Mouse (Mus musculus) neutrophil, adult 59 days (primary cell): ENCODE data around the gene Nwd2. TPM values are rescaled to one million over a fixed set of nuclear protein-coding genes. Genes with fewer than 3 reads are reported as not detected.

Source experiments
- total RNA-seq, 2 experiments: library from RNA; stranded (reverse); gene quantifications; 1 replicate in 1 of 2; 2 replicates in 1 of 2; pipeline ENCODE4 v1.2.4; 2023

The Nwd2 gene
- not detected for total RNA-seq

DNA sequence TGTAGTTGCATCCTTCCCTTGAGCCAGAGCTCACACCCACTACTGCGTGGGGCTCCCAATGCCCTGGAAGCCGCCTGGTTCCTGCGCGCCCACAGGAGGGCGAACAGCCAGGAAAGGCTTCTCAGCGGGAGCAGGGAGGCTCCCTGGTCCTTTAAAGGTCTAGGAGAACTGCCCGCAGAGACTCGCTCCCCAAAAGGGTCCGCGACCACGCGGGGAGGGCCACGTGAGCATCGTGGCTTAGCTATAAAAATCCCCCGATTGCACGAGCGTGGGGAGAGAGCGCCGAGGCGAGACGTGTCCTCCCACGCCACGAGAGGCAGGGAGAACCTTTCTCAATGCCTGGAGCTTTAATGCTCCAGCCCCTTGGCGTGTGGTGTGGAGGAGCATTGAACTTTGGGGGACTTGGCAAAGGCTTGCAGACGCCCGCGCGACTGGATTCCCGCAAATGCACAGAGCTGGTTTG lies at the start of gene Nwd2:
Gene Nwd2 (plus strand): TSS at position 33 of the 463 bp plus-strand sequence.

DNA sequence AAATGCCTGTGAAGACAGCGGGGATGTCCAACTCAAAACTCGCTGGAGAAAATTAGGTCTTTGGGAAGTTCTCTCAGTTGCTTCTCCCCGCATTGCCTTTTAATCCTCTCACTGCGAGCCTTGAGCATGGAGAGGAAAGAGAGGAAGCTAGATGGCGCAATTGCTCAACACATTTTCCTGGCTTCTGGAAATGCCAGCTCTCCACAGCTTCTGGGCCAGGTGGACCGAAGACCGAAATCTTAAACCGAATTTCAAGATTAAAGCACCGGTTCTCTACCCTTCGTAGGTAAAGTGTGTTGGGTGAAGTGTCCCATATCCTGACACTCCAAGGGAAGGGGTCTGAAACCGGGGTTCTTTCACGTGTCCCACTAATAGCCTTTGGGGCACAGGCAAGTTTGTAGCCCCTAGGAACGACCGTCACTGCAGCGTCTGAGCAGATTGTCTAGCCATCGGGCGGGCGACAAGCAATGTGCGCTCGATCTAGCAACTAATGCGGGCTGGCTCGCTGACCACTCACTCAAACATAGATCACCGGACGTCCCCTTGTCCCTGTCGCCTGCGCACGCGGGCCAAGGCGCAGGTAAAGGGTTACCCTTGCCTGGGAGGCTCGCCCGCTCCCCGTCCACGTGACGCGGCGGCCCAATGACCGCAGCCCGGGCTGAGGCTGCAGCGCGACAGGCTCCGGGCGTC lies 163.1 kb downstream of the Nwd2 start, which contains the start of gene 0610040J01Rik:
Gene 0610040J01Rik (plus strand): TSS at position 545 of the 690 bp plus-strand sequence.

Other genes starting within 250 kb of the Nwd2 start
- gene 0610040J01Rik, start 163.3 kb downstream of the Nwd2 start, total RNA-seq = 1 to 10 TPM; 2.0 to 3.0 TPM